Mouse (Mus musculus) erythroblast, embryonic 14.5 days (primary cell): ENCODE measurements at regions not wholly inside any gene's neighbourhood (a gene's known extent, or its start where the extent isn't known, plus 50 kb on each side); places are given as distances from the start of the nearest gene placed in this dataset.

Experiments used
- GATA1 ChIP-seq: IDR thresholded peaks from 2 replicates; pipeline ENCODE4 v1.6.1; 2012; ENCODE audit warnings: low read length, inconsistent platforms, mixed read lengths
- TAL1 ChIP-seq: IDR thresholded peaks from 3 replicates; pipeline ENCODE4 v1.6.1; 2012; ENCODE audit warnings: low read length, inconsistent platforms, mixed read lengths

DNA sequence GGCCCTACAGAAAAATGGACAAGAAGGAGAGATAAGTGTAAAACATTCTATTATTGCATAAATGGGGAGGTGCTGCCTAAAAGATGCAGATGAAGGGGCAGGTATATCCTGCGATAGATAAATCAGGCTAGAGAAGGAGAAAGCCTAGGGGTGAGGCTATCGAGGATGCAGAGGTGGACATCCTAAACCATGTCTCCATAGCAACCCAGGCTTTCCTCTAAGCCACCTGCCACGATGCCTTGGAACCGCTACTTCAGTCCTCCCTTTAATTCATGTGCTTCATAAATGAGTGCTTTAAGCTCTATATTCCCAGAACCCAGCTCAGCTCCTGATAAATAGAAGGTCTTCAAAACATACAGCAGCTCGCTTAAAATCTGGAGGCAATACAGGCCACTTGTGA lies 179.3 kb upstream of the Serp2 start:
- no peak for TF ChIP-seq TAL1
- TF ChIP-seq GATA1: no peak
